Mouse (Mus musculus): Measurements from ENCODE around the gene Actrt2. TPM values are rescaled to one million over a fixed set of nuclear protein-coding genes. Genes with fewer than 3 reads are reported as not detected.

Gene Actrt2
- total RNA-seq, 2 experiments from 2014 or later = not detected

DNA sequence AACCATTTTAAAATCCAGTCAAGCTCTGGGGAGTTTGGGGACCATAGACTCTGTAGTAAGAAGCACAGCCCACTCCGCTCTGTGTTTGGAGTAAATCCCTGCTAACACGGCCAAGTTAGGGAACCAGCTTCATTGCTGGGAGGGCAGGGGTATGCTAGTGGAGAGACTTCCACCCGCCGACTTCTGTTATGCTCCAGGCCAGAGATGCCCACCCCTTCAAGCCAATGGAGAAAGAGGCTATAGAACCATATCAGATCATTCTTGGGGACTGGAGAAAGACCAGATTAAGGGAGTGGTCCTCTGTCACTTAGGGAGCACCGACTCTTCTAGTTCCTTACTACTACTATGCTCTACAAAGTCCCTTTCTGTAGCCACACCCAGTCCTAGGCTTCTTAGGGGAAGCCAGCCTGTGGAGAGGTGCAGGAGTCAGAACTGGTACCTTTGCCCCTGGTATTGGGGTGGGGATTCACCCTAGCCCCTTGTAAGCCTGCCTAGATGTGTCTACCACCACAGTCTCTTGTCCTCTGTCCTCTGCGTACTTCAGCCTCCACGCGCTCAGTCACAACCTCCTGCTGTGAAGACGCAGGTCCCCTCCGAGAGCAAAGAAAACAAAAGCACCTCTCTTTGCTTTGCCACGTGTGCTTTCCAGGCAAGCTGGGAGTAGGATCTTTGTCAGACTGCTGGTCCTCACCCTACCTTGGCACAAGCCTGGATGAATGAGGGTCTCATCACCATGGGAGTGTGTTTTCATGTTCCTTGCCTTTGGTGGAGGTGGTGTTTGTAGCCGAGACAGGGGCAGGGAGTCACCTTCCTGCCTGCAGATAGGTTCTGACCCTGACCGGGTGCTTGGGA lies 27.9 kb downstream of the Actrt2 start:
- intact Hi-C loops (cut with DNase I) = loop anchor here (5.0 kb wide), 2 partner anchors 83 to 308 kb away; no protein-coding TSS in a partner anchor
- no peak for DNase-seq

DNA sequence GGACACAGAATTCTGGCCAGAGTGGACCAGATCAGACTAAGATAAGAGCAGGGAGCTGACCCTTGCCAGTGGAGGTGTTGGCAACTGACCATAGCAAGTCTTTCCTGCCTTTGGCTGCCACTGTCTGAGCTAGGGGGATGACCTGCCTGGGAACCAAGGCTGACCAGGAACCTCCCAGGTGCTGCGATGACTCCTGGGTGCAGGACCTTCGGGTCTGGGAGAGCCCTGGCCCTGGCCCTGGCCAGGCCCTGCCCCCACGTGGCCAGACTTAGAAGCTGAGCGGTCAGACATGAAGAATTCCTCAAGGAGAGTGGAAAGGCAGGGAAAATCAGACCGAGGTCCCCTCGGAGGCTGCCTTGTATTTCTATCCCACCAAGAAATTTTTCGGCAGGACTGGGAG lies 28.5 kb downstream of the Actrt2 start:
- DNase-seq = no peak
- intact Hi-C loops (cut with DNase I) = loop anchor here (5.0 kb wide), 2 partner anchors 82 to 307 kb away; no protein-coding TSS in a partner anchor

DNA sequence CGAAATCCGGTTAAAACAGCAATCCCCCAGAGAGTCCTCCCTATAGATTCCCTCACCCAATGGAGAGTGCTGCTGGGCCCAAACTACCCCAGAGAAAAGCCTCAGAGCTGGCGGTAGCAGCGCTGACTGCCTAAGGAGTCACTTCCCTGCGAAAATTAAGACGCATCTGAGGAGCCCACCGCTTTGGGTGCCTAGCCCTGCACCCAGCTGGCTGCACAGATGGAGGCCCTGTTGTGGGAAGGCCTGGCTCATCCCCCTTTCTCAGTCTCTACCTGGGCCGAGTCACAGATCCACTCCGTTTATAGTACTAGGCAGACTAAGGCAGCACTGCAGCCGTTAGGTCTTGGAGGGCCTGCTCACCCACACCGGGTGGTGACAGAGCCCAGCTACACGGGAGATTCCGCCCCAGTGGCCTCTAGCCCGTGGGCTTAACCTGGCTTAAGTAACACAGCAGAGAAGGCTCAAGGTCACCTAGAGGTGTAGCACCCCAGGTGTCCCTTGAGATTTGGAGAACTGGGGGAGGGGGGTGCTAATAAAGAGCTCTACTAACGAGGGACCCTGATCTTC lies 29.3 kb downstream of the Actrt2 start:
- intact Hi-C loops (cut with DNase I) = loop anchor here (5.0 kb wide), 2 partner anchors 81 to 306 kb away; no protein-coding TSS in a partner anchor
- DNase-seq = no peak

DNA sequence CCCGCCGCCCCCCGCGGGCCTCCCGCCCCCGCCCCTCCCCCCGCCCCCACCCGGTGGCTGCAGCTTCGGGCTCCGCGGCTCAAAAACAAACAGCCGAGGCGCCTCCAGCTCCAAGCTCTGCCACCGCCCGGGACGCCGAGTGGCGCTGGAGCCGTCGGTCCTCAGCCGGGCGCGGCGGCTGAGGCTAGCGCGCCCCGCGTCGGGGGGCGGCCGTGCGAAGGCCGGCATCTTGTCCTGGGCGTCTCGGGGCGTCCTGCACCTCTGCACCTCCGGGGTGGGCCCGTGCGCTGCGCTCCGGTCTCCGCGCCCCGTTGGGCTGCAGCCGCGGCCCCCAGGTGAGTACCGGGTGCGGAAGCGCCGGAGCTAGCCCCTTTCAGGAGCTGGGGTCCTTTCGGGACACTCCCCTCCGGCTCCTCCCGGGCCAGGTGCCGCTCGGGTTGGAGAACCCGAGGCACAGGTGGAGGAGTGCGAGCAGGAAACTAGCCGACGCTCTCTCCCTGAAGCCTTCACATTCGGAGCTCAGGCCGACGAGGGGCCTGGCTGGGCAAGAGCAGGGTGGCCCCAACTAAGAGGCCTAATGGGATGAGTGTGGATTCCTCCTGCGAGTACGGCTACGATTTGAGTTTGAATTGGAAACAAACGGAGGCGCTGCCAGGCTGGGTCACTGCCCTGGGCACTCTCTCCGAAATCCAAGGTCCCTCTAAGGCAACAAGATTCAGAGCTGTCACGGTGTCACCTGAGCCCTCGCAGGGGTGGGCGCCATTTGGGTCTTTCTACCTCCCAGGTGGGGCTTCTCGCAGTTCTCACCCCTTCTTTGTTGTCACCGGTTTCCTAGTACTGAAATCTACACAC lies 30.0 kb downstream of the Actrt2 start:
- no peak for DNase-seq
- intact Hi-C loops (cut with DNase I) = loop anchor here (5.0 kb wide), 2 partner anchors 80 to 305 kb away; no protein-coding TSS in a partner anchor

DNA sequence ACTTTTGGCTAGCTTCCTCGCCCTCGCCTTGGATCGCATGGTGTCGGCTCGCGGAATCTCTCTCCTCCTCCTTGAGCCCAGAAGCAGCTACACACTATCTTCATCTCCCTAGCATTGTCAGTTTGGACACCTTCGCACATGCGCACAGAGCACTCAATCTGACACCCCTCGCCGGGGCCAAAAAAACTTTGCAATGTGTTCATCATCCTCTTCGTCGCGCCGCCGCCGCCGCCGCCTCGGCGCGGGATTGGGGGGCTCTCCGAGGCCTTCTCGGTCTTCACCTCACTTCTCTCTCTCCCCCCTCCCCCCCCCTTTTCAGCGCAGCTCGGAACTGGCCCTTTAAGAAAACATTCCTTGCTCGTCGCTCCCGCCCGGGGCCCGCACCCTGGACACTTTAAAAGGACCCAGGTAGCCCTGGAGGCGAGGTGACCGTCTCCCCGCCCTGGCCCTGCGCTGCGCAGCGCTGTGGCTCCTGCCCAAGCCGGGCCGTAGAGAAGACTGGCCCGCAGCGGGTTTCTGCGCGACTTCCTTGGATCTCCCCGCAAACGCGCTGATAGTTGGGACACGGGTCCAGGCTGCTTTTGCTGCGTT lies 30.9 kb downstream of the Actrt2 start, which contains the start of gene Prdm16:
TSS of gene Prdm16 (minus strand) at position 153 of the 591 bp plus-strand sequence.
- DNase-seq = no peak
- intact Hi-C loops (cut with DNase I) = loop anchor here (5.0 kb wide), 2 partner anchors 80 to 305 kb away; no protein-coding TSS in a partner anchor

DNA sequence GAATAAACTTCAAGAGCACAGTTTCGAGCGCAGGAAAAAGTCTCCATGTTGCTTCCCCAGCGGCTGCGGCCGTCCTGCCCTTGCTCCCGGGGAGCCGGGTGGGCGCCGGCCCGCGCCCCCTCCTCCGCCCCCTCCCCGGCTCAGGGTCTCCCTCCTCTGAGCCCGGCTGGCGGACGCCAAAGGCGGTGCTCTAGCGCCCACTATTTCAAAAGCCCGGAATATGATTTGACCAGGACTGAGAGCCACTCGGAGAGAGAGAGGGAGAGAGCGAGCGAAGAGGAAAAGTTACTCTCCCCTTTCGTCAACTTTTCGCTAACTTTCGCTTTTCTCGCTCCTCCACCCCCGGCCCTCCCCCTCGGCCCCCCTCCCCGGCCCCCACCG lies 31.6 kb downstream of the Actrt2 start:
- DNase-seq = peak; percentile 53
- intact Hi-C loops (cut with DNase I) = loop anchor here (5.0 kb wide), 2 partner anchors 79 to 304 kb away; no protein-coding TSS in a partner anchor

DNA sequence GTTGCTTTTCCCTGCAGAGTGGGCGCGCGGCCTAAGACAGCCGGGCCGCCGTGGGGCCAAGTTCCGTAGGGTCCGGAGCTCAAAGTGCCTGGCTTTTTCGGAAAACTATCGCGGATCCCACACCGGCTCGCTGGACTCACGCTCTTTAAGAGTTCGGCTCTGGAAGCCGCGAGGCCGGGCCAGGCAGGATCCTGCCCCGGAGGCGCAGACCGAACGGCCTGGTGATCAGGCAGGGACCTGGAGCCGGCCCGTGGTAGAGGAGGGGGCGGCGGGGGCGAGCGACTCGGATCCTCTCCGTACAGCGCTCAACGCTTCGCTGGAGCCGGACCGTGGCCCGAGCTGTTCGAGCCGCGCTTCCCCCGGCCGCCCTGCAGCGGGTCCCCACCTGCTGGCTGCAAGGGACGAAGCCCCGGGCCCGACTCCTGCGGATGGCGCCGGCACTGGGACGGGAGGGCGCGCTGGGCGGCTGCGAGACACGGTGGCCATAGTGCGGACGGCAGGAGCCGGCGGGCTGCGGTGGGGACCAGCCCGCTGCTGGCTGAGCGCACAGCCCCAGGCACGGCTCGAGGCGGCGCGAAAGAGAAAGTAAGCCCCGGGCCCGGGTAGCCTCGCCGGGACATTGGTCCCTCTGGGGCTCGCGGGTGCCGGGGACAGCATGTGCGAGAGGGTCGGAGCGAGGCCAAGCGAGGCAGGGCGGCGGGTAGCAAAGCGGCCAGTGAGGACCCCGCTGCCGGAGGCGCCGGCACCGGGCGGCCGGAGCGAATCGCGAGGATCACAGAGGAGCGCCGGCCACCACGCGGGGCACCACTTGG lies 32.2 kb downstream of the Actrt2 start:
- intact Hi-C loops (cut with DNase I) = loop anchor here (5.0 kb wide), 2 partner anchors 78 to 303 kb away; no protein-coding TSS in a partner anchor
- DNase-seq = peak; percentile 33

DNA sequence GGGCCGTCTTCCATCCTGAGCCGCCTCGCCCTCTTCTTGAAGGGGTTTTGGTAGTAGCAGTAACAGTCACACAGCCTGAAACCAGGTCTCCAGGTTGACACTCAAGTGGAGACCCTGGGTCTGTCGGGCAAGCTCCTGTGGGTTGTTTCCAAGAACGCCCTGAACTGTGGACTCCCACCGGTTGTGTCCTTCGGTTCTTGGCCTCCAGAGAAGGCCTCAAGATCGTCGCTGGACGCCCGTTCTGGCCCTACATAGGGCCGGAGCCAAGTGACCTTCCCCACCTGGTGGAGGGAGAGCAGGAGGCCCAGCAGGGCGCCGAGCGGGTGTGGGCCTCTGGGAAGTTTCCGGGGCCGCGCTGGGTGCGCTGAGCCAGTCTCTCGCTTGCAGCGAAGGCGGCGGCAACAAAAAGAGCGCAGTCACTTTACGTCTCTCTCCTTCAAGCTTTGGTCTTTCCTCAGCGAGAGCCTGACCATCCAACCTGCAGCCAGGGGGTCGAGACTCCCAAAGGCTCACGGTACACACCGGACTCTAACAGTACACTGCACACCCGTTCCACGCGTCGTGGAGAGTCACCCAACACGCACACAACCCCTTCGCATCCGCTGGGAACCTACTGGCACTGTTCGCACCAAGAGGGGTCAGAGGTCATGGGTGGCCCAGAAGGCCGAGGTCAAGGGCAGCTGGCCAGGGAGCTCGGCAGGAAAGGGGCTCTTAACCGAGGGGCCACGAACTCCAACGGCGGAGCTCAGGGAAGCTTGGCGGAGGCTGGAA lies 33.0 kb downstream of the Actrt2 start:
- no peak for DNase-seq
- intact Hi-C loops (cut with DNase I) = loop anchor here (5.0 kb wide), 2 partner anchors 77 to 302 kb away; no protein-coding TSS in a partner anchor

DNA sequence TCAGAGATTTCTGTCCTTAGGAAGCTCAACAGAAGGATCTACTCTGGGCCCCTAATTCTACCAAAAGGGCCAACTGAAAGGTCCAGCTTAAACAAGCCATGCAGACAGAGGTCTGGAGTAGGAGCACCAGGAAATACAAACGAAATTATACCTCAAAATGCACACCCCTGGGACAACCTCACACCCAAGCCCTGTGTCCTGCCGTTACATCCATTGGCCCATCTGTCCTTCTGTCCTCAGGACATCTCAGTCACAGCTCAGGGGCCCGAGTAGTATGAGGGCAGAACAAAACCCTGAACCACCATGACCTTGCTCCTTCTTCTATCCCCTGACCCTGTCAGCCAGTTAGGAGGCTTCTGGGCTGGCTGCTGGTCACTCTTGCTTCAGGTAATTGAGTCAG lies 33.7 kb downstream of the Actrt2 start:
- no peak for DNase-seq
- intact Hi-C loops (cut with DNase I) = no loop called here

DNA sequence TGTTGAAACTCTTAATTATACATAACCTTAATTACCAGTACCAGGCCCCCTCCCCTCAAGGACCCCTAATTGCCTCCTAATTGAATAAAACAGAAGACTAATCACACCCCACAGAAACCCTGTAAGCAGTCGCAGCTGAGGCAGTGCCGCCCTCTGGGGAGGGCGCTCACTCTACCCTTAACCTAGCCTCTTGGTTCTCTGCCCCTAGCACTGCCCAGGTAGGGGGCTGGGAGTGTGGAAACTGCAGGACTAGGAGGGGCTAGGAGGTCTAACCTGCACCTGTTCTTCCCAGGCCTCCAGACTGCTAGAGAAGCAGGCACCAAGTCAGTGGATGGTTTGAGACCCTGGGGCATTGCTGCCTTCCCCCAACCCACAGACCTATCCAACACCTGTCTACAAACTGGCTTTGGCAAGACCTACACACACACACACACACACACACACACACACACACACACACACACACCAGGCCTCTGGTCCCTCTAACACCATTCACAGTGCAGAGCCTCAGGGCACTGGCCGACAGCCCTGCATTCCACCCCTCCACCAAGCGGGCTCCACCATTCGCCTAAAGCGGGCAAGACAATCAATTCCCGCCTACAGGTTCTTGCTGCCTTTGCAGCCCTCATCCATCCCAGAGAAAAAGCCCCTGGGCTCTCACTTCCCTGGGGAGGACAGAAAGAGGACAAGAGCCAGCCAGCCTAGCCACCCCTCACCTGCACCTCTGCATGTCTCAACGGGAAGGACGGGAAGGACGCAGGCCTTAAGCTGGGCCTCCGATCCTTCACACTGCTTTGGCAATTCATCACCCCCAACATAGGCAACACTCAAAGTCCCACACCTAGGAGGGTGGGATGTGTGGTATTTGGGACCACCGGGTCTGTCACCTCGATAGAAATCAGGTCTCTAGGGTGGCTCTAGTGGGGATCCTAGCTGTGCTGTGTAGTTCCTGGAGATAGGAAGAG lies 34.6 kb downstream of the Actrt2 start:
- intact Hi-C loops (cut with DNase I) = no loop called here
- no peak for DNase-seq

DNA sequence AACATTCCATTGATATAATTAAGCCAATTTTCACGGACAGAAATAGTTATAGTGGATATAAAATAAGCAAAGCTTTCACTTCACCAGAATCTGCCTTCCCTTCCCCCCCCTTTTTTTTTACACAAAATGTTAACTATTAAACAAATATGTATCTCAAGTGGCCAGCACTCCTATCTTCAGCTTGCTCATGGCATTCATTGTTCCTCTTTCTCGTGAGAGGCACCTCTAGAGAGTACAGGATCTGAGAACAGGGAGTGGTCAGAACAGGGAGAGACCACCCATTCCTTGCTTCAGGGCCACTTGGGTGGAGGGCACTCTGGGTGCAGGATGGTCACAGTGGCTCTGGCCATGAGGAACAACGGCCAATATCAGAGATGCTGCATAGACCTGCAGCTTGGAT lies 36.9 kb downstream of the Actrt2 start:
- intact Hi-C loops (cut with DNase I) = no loop called here

DNA sequence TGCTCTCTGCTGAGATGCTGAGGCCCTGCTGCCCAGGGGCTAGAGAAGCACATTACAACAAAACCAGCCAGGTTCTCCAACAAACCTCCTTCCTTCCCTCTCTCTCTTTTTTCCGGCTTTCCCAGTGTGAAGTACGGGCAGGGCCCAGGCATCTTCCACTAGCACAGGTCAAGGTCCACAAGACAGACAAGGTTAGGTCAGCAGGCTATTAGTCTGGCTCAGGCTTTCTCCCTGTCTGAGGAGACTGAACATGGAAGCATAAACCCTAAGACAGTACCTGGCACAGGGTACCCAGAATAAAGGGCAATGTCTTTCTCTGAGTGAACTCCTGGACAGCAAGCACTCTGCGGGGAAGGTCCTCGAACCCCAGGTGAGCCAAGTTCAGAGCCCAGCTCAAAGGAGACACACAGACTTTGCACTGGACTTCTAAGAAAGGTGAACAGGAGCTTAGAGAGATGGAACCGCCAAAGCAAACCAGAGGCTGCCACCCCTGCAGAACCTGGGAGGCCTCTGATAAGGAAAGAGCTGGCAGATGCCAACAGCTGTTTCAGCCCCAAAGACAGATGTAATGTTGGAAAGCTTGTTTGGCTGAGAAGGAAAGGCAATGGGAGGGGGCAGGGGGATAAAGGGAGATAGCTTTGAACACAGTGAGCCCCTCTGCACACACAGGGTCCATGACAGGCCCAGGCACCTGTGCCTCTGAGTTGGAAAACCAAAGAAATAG lies 40.1 kb downstream of the Actrt2 start:
- DNase-seq = no peak
- intact Hi-C loops (cut with DNase I) = no loop called here

More for the DNA sequence above, 36.9 kb downstream of the Actrt2 start:
- DNase-seq = no peak

DNA sequence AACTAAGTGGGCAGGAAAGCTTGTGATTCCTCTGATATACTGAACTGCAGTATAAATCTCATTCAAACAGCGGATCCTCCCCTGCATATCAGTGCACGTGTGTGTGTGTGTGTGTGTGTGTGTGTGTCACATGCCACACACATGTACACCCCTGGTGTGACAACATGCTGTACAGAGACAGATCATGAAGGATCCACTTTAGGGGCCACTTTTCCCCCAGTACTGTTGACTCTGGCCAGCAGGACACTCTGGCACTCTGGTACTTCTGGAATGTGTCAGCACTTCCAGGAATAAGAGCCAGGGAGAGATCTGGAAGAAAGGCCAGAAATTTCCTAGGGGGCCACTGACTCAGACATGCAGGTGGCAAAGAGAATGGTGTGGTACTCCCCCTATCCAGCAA lies 41.4 kb downstream of the Actrt2 start:
- intact Hi-C loops (cut with DNase I) = no loop called here
- no peak for DNase-seq

DNA sequence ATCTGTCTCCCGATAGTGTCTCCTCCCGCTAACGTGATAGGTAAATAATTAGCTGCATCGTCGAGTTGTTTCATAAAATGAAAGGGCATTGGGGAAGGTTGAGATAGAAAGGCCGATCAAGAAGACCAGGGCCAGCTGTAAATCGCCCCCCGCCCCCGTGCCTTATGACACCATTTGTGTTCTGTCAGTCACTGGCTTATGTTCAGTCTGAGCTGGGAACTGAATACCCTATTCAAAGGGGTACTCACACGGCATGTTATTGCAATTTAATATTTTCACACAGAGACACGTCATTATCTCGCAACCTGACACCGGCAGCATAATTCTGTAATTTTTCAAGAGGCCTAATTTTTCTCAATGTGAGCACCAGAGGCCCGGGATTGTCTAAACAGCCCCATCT lies 42.0 kb downstream of the Actrt2 start:
- DNase-seq = no peak
- intact Hi-C loops (cut with DNase I) = no loop called here

DNA sequence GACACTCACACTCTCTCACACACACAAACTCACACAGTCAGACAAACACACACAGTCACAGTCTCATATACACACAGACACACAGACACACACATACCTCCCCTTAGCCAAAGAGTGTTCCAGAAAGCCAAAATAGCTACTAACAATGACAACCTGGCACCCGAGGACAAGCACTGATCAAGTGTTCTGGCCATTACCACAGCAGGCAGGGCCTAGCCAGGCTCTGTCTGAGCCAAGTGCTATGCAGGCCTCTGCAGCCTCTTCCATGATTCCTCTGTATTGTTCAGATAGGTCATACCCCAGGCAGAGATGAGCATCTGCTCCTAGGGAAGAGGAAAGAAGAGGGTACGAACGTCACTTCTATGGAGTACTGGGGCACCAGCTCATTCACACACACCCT lies 44.4 kb downstream of the Actrt2 start:
- intact Hi-C loops (cut with DNase I) = no loop called here
- DNase-seq = no peak

DNA sequence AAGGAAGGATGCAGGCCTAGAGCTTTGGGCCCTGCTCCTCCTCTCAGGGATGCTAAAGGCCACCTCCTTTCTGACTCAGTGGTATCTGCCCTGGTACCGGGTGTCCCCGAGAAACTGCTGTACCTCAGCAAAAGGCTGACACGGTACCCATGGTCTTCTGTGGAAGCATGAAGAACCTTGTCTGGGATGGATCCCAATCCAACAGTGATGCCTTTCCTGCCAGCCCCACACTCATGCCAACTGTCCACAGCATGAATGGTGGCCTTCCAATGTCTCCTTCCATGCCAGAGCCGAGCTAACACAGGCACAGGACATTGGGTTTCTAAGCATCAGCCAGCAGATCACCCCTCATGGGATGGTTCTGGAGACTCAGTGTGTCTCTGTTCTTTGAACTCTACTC lies 45.1 kb downstream of the Actrt2 start:
- intact Hi-C loops (cut with DNase I) = no loop called here
- no peak for DNase-seq
